Mouse (Mus musculus) intestine, postnatal 0 days (tissue): Measurements from ENCODE around the gene Tmem88b. TPM values are rescaled to one million over a fixed set of nuclear protein-coding genes. Genes with fewer than 3 reads are reported as not detected.

Experiments
- ATAC-seq: fragments of 200-750 bp; cut with Nextera tagmentation; 2 replicates; pipeline ENCODE4 v1.8.0; 2017; ENCODE audit warnings: mild to moderate bottlenecking, moderate TSS enrichment, moderate library complexity
- H3K27ac ChIP-seq: fragments of 300-500 bp; sonication (generic); 2 replicates; pipeline ENCODE4 v1.5.1; 2014; ENCODE audit warnings: mild to moderate bottlenecking, low read depth, low read length, moderate library complexity
- H3K27me3 ChIP-seq: fragments of 300-500 bp; sonication (generic); replicated peaks from 2 replicates; pipeline ENCODE4 v1.6.1; 2014; ENCODE audit warnings: low read length, mixed read lengths; ENCODE audit not compliant: control insufficient read depth, insufficient read depth
- H3K36me3 ChIP-seq: fragments of 300-500 bp; sonication (generic); 2 replicates; pipeline ENCODE4 v1.6.1; 2014; ENCODE audit warnings: mild to moderate bottlenecking, moderate library complexity; ENCODE audit not compliant: control insufficient read depth, insufficient read depth
- H3K4me1 ChIP-seq: fragments of 300-500 bp; sonication (generic); replicated peaks from 2 replicates; pipeline ENCODE4 v1.6.1; 2014; ENCODE audit warnings: antibody characterized with exemption, low read length, mixed read lengths; ENCODE audit not compliant: control insufficient read depth, insufficient read depth
- H3K4me2 ChIP-seq: fragments of 300-500 bp; sonication (generic); replicated peaks from 2 replicates; pipeline ENCODE4 v1.6.1; 2014; ENCODE audit warnings: low read depth, mild to moderate bottlenecking, moderate library complexity
- H3K4me3 ChIP-seq: fragments of 300-500 bp; sonication (generic); 2 replicates; pipeline ENCODE4 v1.5.1; 2014; ENCODE audit warnings: low read depth, low read length
- H3K9ac ChIP-seq: fragments of 300-500 bp; sonication (generic); 2 replicates; pipeline ENCODE4 v1.6.1; 2014; ENCODE audit warnings: mild to moderate bottlenecking, low read depth, low read length
- H3K9me3 ChIP-seq: fragments of 300-500 bp; sonication (generic); 2 replicates; pipeline ENCODE4 v1.6.1; 2016; ENCODE audit warnings: mixed run types; ENCODE audit not compliant: control insufficient read depth
- CTCF ChIP-seq: sonication (generic); IDR thresholded peaks from 2 replicates; pipeline ENCODE4 v1.5.1; 2016; ENCODE audit warnings: low read depth, mild to moderate bottlenecking, control low read depth, antibody characterized with exemption, moderate library complexity
- WGBS: fragments of 180-500 bp; shearing (Covaris S2); extraction: QIAGEN DNeasy Blood & Tissue Kit; methylation state at CpG from one replicate; pipeline ENCODE4 v1.1.7; 2014; 5-methylcytosine and 5-hydroxymethylcytosine counted together
- polyA plus RNA-seq: library from polyadenylated mRNA; unstranded; fragments of >200 nt; fragmentation: Nextera tagmentation; extraction: Ambion mirVana; gene quantifications from 2 replicates; pipeline ENCODE4 v1.2.1, GENCODE M21; 2015

The Tmem88b gene
- polyA plus RNA-seq, 1 experiment from 2014 or later, result 0.64 TPM

DNA sequence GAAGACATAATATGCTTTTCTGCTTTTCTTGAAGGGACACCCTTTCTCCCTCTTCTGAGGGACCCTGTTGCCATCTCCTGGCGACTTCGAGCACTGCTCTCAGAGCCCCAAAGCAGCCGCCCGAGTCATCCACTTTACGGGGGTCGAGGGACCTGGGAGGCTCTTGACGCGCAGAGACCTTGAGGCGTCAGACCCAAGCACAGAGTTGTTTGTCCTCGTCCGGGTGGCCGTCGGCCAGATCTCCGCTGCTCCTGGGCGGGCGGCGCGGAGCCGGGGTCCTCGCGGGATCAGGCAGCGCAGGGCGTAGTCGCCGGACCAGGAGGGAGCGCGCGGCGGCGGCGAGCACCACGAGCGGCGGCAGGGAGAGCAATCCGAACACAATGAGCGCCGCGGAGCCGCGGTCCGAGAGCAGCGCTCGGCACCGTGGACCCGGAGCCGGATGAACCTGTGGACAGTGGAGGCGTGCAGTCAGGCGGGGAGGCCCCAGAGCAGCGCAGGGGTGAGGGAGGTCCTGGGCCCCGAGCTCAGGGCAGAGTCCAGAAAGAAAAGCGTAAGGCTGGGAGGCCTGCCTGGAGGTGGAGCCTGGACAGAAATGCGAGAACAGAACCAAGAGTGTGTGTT is 1.5 kb downstream of the Tmem88b start:
- peaks cover 6% of the 10 kb centered on the region for H3K4me1 ChIP-seq
- under 1% methylated on average over 52 of the region's 52 CpGs for WGBS
- TF ChIP-seq CTCF, result peak; percentile 86

DNA sequence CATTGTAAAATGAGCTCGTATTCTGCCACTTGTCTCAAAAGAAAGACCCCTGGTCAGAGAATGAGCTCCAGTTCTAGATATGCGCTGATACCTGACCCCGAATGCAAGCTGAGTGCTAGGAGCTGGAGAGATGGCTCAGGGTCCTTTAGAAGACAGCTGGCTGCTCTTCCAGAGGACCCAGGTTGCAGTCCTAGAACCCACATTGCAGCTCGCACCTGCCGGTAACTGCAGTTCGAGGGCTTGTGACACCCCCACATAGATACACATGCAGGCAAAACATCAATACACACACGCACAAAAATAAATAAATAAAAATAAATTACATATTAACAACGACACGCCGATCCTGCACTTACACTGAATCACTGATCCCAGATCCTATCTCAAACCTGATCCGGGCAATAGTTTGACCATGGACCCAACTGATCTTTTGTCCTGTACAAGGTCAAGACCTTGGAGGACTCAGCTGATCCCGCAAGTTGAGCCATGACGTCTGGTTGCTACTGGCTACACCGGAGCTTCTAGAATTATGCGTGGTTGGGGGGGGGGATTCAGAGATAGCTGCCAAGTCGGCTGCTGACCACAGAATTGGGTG is 2.1 kb downstream of the Tmem88b start:
- Histone ChIP-seq H3K4me2 (peak overlapping the region; percentile 90), H3K36me3 (no peaks in the 10 kb centered on the region), H3K9ac (peak overlapping the region; percentile 74), H3K9me3 (no peaks in the 10 kb centered on the region), H3K4me1 (peaks cover 6% of the 10 kb centered on the region), H3K27me3 (no peaks in the 10 kb centered on the region), H3K27ac (peak overlapping the region; percentile 98), H3K4me3 (peak overlapping the region; percentile 70)
- no peak for TF ChIP-seq CTCF
- ATAC-seq, result peak; percentile 15; the same call in 1 of the 2 replicates
- 22% methylated on average over 16 of the region's 16 CpGs for WGBS

More for the DNA sequence above, 1.5 kb downstream of the Tmem88b start:
- Histone ChIP-seq H3K9ac (peak overlapping the region; percentile 74), H3K4me2 (peak overlapping the region; percentile 90), H3K36me3 (no peaks in the 10 kb centered on the region), H3K4me3 (peak overlapping the region; percentile 70), H3K27ac (peak overlapping the region; percentile 98), H3K9me3 (no peaks in the 10 kb centered on the region), H3K27me3 (no peaks in the 10 kb centered on the region)
- peak; percentile 93 for ATAC-seq

GRCm38 (mm10) chr4:155780895-155781294 is 4.8 kb downstream of the Tmem88b start:
- no peaks in the 10 kb centered on the region for H3K9me3 ChIP-seq
- no peak for TF ChIP-seq CTCF
- no peaks in the 10 kb centered on the region for H3K36me3 ChIP-seq
- no peak overlapping the region for H3K4me2 ChIP-seq
- 48% methylated on average over 6 of the region's 6 CpGs for WGBS
- H3K9ac ChIP-seq, result no peak overlapping the region
- no peak overlapping the region for H3K4me3 ChIP-seq
- no peak for ATAC-seq
- H3K4me1 ChIP-seq, result peaks cover 14% of the 10 kb centered on the region
- H3K27ac ChIP-seq, result no peak overlapping the region; the same call in 1 of the 2 replicates
- H3K27me3 ChIP-seq, result no peaks in the 10 kb centered on the region

- WGBS, result 79% methylated on average over 4 of the region's 4 CpGs
These were observed 6.2 kb downstream of the Tmem88b start for GRCm38 (mm10) chr4:155779498-155779897.

GRCm38 (mm10) chr4:155777816-155778215 is 7.9 kb downstream of the Tmem88b start:
- no peaks in the 10 kb centered on the region for H3K27me3 ChIP-seq
- 75% methylated on average over 2 of the region's 2 CpGs for WGBS
- no peak overlapping the region for H3K4me2 ChIP-seq
- H3K36me3 ChIP-seq, result no peaks in the 10 kb centered on the region
- TF ChIP-seq CTCF, result no peak
- H3K4me3 ChIP-seq, result no peak overlapping the region
- H3K9me3 ChIP-seq, result no peaks in the 10 kb centered on the region
- ATAC-seq, result no peak
- H3K9ac ChIP-seq, result no peak overlapping the region
- H3K4me1 ChIP-seq, result peaks cover 8% of the 10 kb centered on the region; the same call in 1 of the 2 replicates
- no peak overlapping the region for H3K27ac ChIP-seq

More at GRCm38 (mm10) chr4:155779498-155779897, 6.2 kb downstream of the Tmem88b start:
- no peak for ATAC-seq
- H3K27me3 ChIP-seq, result no peaks in the 10 kb centered on the region
- H3K4me3 ChIP-seq, result no peak overlapping the region
- no peaks in the 10 kb centered on the region for H3K9me3 ChIP-seq
- H3K4me2 ChIP-seq, result no peak overlapping the region
- no peak overlapping the region for H3K27ac ChIP-seq
- H3K4me1 ChIP-seq, result peaks cover 8% of the 10 kb centered on the region; the same call in 1 of the 2 replicates
- H3K36me3 ChIP-seq, result no peaks in the 10 kb centered on the region
- no peak for TF ChIP-seq CTCF
- no peak overlapping the region for H3K9ac ChIP-seq

DNA sequence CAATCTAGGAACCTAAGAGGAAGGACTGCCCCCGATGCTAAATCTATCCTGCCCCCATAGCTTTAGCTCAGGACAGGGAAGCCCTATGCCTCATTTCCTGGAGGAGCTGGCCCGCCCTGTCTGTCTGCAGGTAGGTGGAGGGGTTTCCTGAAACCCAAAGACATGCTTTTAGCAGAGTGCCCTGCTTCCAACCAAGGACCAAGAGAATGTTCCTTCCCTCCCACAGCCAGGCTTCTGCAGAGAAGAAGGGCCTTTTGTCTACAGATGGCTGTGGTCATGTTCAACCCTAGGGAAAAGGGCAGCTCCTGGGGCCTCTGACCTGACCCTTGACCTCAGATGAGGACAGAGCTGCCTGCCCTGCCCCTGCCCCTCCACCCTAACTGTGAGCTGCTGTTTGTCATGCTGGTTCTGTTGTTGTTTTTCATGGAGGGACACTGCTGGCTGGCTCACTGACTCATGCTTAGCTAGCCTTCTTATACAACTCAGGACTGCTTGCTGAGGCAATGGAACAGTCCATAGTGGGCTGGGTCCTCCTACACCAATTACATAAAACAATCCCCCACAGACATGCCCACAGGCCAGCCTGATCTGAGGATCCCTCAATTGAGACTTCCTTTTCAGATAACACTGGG is 8.9 kb downstream of the Tmem88b start:
- TF ChIP-seq CTCF, result no peak
- no peaks in the 10 kb centered on the region for H3K9me3 ChIP-seq
- no peaks in the 10 kb centered on the region for H3K27me3 ChIP-seq
- H3K36me3 ChIP-seq, result no peaks in the 10 kb centered on the region
- no peak overlapping the region for H3K4me3 ChIP-seq
- WGBS, result 64% methylated on average over 2 of the region's 2 CpGs
- H3K4me2 ChIP-seq, result no peak overlapping the region
- H3K27ac ChIP-seq, result no peak overlapping the region; the same call in 1 of the 2 replicates
- no peak overlapping the region for H3K9ac ChIP-seq
- peaks cover 12% of the 10 kb centered on the region; the same call in 1 of the 2 replicates for H3K4me1 ChIP-seq
- no peak for ATAC-seq
